Mouse (Mus musculus) adrenal gland, adult 18-20 months (tissue): ENCODE measurements around the gene Scp2. TPM values are rescaled to one million over a fixed set of nuclear protein-coding genes. Genes with fewer than 3 reads are reported as not detected.
"Not testable (repeated sequence)": the region's sequence is repeated elsewhere in the genome, so short reads cannot be mapped to it uniquely, and the experiment has no call there.

Source experiments
- DNase-seq, 2 experiments: peaks; one replicate each; pipeline ENCODE4 v3.0.0; 2021 to 2022; ENCODE audit warnings: low spot score in 2 of 2
- total RNA-seq, 2 experiments: library from RNA; stranded (reverse); gene quantifications; 1 replicate in 1 of 2; 2 replicates in 1 of 2; pipeline ENCODE4 v1.2.3; 2021

Scp2 gene
- total RNA-seq, 2 experiments from 2014 or later: 336 to 431 TPM

DNA sequence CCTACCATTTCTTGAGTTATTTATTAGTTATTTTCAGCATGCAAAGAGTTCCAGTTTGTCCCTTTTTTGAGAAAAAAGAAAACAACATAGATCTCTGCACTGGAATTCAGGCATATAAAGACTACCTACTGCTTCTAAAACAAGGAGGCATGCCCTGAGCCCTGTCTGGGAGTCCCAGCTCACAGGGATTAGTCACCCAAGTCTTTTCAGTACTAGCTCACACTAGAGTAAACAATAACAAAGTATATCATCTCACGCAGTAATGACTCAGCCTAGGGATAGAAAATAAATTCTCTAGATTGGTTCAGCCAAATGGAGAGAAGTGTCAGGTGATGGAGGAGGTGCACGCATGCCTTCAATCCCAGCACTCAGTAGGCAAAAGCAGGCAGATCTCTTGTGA lies 34.1 kb downstream of the Scp2 start:
- DNase-seq: no peak

DNA sequence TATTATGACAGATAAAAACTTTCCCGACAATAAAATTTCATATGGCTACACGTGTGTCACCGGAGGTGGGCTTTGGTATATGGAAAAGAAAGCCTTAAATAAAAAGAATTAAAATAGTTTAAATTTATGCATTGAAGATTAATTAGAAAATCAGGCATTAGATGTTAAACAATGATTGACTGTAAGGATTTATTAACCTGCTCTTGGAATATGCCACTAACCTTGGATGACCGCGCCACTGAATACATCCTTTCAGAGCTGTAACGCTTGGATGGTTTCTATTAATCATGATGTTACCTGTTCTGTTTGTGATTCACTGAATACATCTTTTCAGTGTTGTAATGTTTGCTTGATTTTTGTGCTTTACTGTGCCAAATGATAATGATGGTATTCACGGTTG lies 35.1 kb downstream of the Scp2 start:
- no peak for DNase-seq

DNA sequence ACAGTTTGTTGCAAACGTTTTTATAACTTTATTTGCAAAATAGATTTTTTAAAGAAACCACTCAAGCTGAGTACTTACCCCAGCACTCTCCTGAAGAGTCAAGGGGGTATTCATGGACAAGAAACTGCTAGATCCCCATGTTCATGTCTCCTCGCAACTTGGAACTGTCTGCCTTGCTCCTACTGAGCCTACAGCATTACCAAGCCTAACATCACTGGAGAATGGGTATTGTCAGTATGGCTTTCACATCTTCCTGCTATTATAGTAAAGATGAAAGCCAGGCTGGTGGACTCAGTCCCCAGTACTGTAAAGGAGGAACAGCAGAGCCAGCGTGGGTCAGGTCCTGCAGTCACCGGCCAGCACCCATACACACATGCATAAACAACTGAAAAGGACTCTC lies 48.5 kb downstream of the Scp2 start, which contains the start of gene Podn:
TSS of gene Podn (minus strand) at position 101 of the 400 bp plus-strand sequence.
- DNase-seq: no peak

DNA sequence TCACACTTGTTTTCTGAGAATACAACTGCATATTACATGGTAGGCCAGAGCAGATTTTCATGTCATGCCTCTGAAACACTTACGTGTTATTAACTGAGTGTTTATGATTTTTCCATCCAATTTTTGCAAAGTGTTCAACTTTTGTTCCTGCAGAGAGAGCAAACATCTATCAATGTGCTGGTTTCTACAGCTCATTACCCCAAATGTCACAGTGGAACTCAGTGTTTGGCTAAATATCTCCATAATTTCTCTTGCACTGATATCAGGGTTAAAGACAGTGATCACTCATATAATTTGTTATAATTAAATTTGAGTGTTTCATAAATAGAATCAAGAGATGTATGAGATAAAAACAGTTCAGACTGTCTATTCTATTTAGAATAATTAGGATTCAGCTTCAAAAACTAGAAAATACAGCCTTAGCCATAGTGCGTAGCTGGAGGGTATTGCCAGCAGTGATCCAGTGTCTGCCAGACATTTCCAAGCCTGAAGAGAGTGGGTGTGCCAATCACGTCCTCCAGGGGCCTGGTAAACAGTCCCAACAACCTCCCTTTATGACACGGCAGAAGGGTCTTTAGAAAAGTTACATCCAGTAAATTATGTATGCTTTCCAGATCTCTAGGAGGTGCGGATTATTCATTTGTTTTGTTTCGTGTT lies 51.9 kb downstream of the Scp2 start:
- DNase-seq: no peak

DNA sequence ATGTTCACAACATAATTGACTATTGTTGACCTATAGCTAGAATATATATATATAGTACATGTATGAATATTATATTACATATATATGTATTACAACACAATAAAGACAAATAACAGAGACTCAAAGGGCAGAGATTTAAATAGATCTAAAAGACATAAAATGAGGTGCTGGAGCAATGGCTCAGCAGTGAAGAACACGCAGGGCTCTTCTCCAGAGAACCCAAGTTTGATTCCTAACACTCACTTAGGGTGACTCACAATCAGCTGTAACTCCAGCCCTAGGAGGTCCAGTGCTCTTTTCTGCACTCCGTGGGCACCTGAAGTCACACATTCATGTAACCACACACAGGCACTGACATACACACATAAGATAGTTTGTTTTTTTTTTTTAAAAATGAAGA lies 60.8 kb downstream of the Scp2 start:
- no peak for DNase-seq

DNA sequence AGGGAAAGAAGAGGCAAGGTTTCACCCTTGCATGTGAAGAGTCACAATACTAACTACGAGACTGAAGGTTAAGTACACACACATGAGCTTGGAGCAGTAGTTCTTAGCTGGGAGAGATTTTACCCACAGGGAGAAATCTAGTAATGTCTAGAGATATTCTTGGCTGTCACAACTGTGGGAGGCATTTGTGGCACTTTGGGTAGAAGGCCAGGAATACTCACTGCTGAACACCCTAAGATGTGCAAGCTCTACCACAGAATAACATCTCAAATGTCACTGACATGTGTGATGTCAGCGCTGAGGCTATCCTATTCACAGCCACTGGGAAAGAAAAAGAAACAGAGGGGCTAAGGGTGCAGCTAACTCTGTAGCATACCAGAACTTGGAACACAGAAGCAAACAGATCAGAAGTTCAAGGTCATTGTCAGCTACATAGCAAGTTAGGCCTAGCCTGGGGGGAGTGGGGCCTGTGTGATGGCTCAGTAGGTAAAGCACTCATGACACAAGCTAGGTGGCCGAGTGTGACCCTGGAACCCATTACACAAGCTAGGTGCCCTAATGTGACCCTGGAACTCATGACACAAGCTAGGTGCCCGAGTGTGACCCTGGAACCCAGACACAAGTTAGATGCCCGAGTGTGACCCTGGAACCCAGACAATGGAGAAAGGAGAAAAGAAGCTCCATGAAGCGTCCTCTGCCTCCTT lies 61.6 kb downstream of the Scp2 start:
- no peak for DNase-seq

DNA sequence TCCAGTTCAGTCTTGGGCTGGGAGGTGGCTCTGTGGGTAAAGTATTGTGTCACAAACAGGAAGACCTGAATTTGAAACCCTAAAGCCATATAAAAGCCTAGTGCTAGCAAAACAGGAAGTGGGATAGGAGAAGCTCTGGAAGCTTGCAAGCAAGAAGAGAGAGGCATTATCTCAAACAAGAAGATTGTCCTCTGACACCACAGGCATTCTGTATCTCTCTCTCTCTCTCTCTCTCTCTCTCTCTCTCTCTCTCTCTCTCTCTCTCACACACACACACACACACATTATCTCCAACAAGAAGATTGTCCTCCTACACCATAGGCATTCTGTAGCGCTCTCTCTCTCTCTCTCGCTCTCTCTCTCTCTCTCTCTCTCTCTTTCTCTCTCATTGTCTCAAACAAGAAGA lies 62.4 kb downstream of the Scp2 start:
- no peak for DNase-seq

DNA sequence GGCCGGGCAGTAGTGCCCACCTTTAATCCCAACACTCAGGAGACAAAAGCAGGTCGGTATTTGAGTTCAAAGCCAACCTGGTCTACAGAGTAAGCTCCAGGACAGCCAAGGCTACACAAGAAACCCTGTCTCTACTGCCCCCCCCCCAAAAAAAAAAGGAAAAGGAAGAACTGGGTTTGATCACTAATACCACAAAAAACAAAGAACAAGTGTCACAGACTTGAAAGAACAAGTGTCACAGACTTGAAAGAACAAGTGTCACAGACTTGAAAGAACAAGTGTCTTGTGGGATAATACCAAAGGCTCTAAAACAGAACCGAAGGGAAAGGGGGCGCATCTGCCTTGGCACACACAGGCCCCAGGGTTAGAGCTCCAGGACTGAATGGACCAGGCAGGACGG lies 63.9 kb downstream of the Scp2 start:
- DNase-seq: no peak

DNA sequence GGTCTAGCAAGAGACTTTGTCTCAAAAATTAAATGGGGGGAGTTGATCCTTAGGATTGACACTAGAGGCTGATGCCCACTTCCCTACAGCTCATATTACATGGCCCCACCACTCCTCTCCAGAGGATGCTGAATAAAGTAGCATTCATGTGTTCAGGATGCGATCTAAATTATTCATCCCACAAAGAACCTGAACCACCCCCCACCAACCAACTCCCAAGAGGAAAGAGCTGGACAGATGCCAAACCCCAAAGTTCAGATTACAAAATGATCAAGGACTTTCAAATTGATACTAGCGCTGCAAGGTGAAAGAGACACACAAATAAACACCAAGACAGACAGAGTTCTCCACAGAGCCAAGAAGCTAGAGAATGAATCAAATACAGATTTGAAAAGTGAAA lies 65.0 kb downstream of the Scp2 start:
- DNase-seq: no peak

DNA sequence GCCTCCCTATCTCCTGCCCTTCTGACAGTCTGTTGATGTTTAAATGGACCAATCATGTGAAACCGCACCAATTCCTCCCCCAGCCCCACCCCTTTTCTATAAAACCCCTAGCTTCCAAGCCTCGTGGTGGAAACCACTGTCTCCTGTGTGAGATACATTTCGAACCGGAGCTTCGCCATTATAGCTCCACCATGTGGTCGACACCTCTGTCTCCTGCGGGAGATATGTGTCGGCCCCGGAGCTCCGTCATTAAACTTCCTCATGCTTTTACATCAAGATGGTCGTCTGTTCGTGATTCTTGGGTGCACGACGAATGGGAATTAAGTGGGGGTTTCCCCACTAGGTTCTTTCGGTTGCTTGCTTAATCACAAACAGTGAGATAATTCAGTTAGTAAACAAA lies 65.6 kb downstream of the Scp2 start:
- not testable (repeated sequence) for DNase-seq

DNA sequence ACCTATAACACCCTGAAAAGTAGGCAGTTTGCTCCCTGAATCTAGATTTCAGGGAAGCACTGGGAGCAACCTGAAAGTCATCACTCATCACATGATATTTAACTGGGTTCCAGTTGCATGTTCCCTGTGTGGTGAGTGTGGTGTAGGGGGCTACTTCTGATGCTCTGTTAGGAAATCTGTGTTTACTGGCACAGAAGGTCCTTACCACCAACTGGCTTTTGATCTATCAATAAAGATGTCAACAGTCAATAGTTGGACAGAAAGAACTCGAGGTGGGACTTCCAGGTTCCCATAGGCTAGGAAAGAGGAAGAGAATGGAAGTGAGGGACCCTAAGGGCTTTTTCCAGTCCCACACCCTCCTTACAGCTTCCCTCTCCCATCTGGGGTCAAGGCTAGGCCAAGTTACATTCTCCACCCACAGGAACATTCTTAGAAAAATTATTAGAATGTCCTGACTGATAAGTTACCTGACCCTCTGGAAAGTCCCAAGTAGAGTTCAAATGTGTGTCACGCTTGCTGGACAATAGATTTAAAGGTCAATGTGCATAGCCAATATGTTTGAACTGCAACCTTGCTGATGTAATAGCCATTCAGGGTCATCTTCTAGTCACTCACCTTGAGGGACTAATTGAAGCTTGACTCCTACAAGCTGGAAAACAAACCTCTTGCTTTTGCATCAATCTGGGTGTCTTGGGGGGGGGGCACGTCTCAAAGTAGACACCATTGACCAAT lies 67.4 kb downstream of the Scp2 start:
- no peak for DNase-seq

DNA sequence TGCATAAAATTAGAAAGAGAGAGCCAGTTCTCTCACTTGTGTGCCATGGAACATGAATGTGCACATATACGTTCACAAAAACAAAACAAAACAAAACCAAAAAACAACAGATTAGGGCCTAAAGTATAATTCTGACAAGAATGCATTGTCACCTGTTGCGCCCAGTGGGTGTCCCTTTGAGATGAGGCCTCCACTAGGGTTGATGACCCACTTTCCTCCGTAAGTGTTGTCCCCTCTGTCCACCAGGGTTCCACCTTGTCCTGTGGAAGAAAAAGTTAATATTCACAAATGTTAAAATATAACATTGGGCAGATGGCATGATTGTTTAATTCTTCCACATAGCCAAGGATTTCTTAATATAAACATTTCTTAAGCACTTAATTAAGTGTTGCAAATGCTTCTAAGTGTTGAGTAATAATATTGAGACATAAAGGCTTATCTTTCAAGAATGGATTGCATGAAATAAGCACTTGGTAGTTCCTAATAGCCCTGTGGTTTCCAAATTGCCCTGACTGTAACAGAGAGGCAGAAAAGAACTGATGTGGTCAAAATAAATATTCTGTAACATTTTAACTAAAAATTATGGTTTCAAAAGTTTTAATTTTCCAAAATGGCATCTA lies 70.5 kb downstream of the Scp2 start:
- DNase-seq: no peak

DNA sequence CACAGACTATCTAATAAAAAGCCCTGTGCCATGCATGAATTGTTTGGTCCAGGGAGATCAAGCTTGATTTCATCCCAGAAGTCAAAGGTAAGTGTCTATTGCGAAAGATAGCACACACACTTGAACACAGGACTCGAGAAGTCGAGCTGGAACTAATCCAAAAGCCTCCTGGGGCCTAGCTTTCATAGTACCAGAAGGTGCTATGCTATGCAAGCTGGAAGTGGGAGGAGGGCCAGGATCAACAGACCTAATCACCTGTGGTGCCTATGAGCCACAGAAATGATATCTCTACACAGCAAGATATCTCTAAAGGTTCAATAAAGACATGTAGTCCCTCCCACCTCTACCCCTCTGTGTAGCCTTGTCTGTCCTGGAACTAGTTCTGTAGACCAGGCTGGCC lies 72.7 kb downstream of the Scp2 start:
- DNase-seq: no peak

DNA sequence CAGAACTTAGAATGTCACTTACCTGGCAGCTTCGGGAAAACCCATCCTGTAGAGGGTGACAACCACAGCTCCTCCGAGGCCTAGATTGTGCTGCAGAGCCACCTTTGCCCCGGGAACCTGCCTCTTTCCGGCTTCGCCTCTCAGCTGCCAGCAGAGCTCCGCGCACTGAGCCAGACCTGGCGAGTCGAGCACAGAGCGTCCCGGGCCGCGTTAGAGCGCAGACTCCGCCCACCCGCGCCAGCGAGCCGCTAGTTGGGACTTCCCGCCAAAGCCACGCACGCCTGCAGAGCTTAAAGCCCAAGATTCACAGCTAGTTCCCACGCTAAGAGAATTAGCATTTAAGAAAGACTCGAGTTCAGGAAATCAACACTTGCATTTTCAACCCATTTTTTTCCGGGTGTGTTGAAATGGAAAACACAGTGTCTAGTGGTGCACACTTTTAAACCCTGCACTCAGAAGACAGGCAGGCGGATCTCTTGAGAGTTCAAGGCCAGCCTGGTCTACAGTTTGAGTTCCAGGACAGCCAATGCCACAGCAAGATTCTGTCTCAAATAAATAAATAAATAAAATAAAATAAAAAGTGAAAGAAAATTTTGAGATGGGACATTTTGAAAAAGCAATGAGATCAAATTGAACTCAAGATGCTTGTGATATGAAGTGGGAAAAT lies 73.4 kb downstream of the Scp2 start:
- peak; percentile 92 to 95 for DNase-seq

DNA sequence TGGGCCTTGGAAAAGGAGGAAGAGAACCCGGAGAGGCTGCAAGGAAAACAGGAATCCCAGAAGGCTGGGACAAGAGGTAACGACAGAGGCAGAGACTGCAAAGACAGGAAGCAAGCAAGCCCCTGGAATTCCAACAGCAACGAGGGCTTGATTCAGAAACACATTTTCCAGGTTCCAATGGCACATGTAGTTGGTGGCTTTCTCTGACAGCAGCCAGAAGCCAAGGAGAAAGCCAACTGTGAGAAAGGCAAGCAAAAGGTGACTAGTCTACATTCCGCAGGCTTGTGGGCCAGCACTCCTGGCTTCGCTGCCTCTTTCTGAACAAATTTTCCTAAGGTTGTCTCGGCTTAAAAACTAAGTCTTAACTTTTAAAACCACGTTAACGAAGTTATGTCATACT lies 74.1 kb downstream of the Scp2 start:
- no peak for DNase-seq

DNA sequence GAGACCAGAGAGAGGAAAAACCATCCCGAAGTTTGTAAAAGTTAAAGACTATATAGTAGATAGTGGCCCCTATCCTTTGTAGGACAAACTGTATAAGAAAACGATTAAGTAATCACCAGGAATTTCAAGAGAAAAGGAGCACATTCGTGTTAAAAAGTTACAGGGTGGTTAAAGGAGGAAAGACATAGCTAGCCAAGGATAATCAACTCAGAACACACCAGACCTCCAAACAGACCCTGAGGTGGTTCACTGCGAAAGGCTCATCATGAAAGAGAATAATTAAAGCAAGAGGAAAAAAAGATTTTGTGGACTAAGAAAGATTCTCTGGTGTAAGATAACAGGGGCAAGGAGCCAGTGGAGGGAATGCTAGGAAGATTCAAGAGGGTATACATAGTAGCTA lies 74.5 kb downstream of the Scp2 start:
- no peak for DNase-seq

DNA sequence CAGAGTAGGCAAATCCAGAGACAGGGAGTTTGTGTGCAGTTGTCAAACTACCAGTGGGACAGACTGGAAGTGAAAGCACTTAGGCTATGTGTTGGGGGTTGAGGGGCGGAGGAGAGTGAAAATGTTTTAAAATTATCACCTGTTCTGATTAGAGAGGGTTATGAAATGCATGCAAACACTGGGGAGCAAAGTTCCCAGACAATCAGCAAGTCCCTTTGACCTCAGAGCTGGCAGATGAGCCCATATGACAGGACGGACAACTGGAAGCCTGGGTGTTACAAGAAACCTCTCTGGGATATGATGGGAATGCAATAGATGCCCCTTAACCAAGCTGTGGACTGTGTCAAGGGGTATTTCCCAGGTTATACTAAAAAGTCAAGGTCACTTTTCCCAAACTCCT lies 76.7 kb downstream of the Scp2 start:
- no peak for DNase-seq

DNA sequence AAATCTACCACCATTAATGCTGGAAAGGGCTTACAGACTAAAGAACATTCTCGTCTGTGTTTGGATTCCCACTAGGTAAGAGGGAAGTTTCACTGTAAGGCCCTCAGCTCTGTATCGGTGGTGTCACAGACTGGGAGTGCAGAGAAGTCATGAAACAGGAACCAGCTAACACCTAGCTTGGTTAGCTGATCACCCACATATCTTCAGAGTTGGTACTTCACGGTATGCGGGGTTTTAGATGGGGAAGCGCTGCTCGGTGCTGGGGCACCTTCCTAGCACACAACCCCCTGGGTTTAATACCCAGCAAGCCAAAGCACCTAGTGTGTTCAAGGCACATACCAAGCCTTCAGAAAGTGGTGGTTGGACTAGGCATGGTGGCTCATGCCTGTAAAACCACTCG lies 77.5 kb downstream of the Scp2 start:
- no peak for DNase-seq

DNA sequence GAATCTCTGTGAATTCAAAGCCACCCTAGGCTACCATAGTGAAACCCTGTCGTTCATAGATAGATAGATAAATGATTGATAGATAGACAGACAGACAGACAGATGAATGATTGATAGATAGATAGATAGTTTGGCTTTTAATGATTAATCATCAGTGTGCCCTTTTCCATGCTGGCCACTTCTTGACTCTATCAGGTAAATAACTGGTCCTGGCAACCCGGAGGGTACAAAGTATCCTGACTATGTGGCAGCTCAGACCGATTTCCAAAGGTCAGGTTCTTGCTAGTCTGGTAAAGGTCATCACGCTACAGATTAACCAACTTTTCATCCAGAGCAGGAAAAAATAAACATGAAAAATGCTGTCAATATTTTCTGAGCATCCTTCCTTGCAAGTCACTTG lies 78.2 kb downstream of the Scp2 start:
- no peak for DNase-seq

DNA sequence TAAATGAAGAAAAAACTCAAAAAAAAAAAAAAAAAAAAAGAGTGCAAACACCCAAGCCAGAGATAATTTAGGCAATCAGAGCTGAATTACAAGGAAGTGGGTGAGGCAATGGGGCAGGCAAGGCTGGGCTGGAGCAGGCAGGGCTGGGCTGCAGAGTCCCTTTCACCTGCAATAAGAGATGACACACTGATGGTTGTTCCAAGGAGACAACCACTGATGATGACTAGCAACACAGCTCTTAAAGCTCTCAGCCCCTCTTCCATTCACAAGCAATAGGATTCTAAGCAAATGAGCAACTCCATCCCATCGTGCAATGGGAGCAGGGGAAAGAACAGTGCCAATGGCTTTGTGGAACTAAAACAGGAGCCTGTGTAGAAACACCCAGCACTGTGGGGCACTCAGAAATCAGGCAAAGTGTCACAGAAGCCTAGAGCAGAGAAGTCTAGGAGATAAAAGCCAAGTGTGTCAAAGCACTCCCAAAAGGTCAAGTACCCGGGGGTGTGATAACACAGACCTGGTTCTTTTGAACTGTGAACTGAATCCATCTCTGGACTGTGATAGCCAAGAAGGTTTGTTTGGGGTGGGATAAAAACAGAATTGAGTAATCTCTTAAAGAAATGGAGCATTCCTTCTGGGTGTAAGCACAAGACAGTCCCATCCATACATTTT lies 79.5 kb downstream of the Scp2 start:
- no peak for DNase-seq

DNA sequence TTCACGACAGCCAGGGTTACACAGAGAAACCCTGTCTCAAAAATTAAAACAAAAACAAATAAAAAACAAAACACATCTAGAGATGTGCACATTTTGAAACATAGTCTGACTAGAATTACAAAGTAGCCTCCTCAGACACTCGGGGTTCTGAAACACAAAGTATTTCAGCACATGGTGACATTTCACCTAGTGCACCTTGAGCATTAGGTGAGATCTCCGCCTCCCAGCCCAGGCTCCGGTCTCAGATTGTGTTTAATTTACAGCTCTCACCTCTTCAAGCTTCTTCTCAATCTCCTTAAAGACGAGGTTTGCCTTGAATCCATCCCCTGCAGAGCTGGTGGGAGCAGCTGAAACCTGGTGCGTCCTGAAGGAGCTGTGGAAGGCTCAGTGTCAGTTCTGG lies 81.2 kb downstream of the Scp2 start:
- DNase-seq: no peak
